Mouse (Mus musculus): ENCODE measurements around the gene Il4i1. TPM values are rescaled to one million over a fixed set of nuclear protein-coding genes. Genes with fewer than 3 reads are reported as not detected.

Il4i1 gene
- polyA plus RNA-seq, 2 experiments: 0.22 to 0.40 TPM

DNA sequence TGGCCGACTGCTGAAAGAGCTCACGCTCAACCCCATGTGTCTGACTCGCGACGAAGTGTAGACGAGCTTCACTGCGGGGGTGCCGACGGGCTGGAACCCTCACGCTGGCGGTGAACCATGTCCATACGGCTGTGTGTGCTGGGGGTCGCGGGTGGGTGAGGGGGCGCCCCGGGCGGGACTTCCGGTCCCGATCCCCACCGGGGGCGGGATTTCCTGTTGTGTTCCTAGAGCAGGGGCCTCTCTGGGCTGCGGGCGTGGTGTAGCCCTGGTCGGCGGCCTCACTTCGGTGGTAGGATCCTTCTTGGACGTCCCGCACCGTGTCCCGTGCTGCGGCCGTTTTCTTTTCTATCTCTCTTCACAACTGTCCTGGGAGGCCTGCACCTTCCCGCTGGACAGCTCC lies 34.0 kb downstream of the Il4i1 start:
- Histone ChIP-seq H3K27me3 (ENCODE audit: control insufficient read depth, insufficient read depth, low read length) (no peaks in the 10 kb centered on the region), H3K4me2 (ENCODE audit: low read depth) (peak overlapping the region; percentile 97), H3K27ac (peak overlapping the region; percentile 88), H3K4me1 (replicated peaks; ENCODE audit: control insufficient read depth in 2 of 2, insufficient read depth in 2 of 2, low read length in 1 of 2) (peaks cover 23 to 24% of the 10 kb centered on the region in 2 experiments), H3K4me3 (ENCODE audit: insufficient read depth in 1 of 2, low read depth in 2 of 2, low read length in 2 of 2) (peak overlapping the region; percentile 80 to 90), H3K36me3 (replicated peaks; ENCODE audit: control insufficient read depth, insufficient read depth, low read depth) (peaks cover 7% of the 10 kb centered on the region; the same call in 1 of the 2 replicates), H3K9me3 (ENCODE audit: control insufficient read depth, low read length) (no peaks in the 10 kb centered on the region), H3K9ac (replicated peaks) (peak overlapping the region; percentile 80)
- under 1% methylated on average over 33 of the region's 33 CpGs for WGBS (ENCODE audit: insufficient replicate concordance)
- ATAC-seq (ENCODE audit: insufficient read depth) (peak; percentile 40), DNase-seq (ENCODE audit: low read depth in 3 of 3, low spot score in 3 of 3) (peak; percentile 55 to 68 (median 60))
- TF ChIP-seq EP300 (IDR thresholded peaks at IDR 0.05; ENCODE audit: low read depth) (no peak), CTCF (IDR thresholded peaks at IDR 0.05; ENCODE audit: low read depth) (no peak)

DNA sequence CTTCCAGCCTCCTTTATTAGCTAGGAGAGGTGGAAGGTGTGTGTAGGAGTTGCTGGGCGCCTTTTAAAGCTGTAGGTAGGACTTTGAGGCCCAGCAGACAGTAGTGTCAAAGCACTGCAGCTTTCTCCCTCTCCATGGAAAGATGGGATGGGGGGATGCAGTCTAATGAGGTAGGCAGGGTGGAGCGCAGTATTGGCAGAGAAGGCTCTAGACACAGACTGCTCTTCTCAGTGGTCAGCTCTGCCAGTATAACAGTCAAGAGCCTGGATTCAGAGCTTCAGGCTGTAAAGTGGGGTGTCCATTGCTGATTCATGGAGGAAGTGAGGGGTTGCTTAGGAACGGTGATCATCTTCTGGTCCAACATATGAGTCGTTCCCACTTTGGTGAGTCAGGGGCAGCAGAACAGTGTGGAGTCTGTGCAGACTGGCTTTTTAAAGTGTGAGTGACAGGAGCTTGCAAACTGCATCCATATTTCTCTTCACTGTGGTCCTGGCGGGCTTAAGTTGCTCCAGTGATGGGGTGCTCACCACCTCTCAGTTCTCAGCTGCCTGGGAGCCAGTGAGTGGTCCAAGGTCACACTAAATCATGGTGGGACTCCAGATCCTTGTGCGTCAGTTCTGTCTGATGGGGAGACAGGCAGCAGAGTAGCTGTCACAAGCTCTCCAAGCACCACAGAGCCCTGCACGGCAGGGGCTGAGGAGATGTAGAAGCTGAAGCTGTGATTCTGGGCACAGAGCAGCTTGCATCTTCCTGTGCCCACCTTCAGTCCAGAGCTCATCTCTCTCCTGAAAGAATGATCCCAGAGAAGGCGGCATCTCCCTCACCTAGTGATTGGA lies 34.8 kb downstream of the Il4i1 start:
- H3K27ac ChIP-seq: peak overlapping the region; percentile 30
- peak overlapping the region; percentile 80 for H3K9ac ChIP-seq (replicated peaks)
- TF ChIP-seq CTCF (IDR thresholded peaks at IDR 0.05; ENCODE audit: low read depth): no peak
- TF ChIP-seq EP300 (IDR thresholded peaks at IDR 0.05; ENCODE audit: low read depth): no peak
- 57% methylated on average over 8 of the region's 8 CpGs for WGBS (ENCODE audit: insufficient replicate concordance)
- H3K27me3 ChIP-seq (ENCODE audit: control insufficient read depth, insufficient read depth, low read length): no peaks in the 10 kb centered on the region
- peak overlapping the region; percentile 80 to 90 for H3K4me3 ChIP-seq (ENCODE audit: insufficient read depth in 1 of 2, low read depth in 2 of 2, low read length in 2 of 2)
- H3K9me3 ChIP-seq (ENCODE audit: control insufficient read depth, low read length): no peaks in the 10 kb centered on the region
- DNase-seq (ENCODE audit: low read depth in 3 of 3, low spot score in 3 of 3) (no peak), ATAC-seq (ENCODE audit: insufficient read depth) (no peak)
- H3K4me2 ChIP-seq (ENCODE audit: low read depth): peak overlapping the region; percentile 97
- peaks cover 2% of the 10 kb centered on the region; the same call in 1 of the 2 replicates for H3K36me3 ChIP-seq (replicated peaks; ENCODE audit: control insufficient read depth, insufficient read depth, low read depth)
- H3K4me1 ChIP-seq (replicated peaks; ENCODE audit: control insufficient read depth in 2 of 2, insufficient read depth in 2 of 2, low read length in 1 of 2): peaks cover 32% of the 10 kb centered on the region in 2 experiments

DNA sequence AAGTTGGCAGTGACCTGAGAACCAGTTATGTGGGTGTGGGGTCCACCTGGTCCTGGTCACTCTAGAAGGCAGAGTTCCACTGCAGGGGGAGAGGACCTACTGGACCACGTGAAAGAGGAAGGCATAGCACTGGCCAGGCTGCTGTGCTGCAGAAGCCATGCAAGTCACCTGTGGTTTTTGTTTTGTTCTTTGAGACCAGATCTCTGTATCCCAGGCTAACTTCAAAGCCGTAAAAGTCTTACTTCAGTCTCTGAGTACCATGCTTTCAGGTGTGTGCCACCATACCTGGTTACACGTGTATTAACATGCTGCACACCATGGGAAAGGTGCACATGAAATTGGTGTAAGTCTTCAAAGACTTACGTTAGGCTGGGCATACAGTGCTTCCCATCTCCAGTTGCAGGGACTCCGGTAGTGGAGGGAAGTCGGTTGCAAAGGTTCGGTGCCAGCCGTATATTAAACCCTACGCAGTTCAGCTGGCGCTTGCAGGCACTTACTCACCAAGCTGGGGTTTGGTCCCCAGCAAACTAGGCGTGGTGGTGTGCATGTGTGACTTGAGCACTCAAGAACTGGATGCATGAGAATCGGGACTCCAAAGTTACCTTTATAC lies 35.5 kb downstream of the Il4i1 start:
- Histone ChIP-seq H3K27me3 (ENCODE audit: control insufficient read depth, insufficient read depth, low read length) (no peaks in the 10 kb centered on the region), H3K27ac (no peak overlapping the region), H3K9ac (replicated peaks) (no peak overlapping the region), H3K9me3 (ENCODE audit: control insufficient read depth, low read length) (no peaks in the 10 kb centered on the region), H3K4me1 (replicated peaks; ENCODE audit: control insufficient read depth in 2 of 2, insufficient read depth in 2 of 2, low read length in 1 of 2) (peaks cover 38 to 39% of the 10 kb centered on the region in 2 experiments), H3K36me3 (replicated peaks; ENCODE audit: control insufficient read depth, insufficient read depth, low read depth) (no peaks in the 10 kb centered on the region; the same call in 1 of the 2 replicates), H3K4me3 (ENCODE audit: insufficient read depth in 1 of 2, low read depth in 2 of 2, low read length in 2 of 2) (no peak overlapping the region; a peak in 1 of 4 replicates), H3K4me2 (ENCODE audit: low read depth) (peak overlapping the region; percentile 97)
- TF ChIP-seq EP300 (IDR thresholded peaks at IDR 0.05; ENCODE audit: low read depth) (no peak), CTCF (IDR thresholded peaks at IDR 0.05; ENCODE audit: low read depth) (no peak)
- 81% methylated on average over 12 of the region's 12 CpGs for WGBS (ENCODE audit: insufficient replicate concordance)
- DNase-seq (ENCODE audit: low read depth in 3 of 3, low spot score in 3 of 3) (no peak), ATAC-seq (ENCODE audit: insufficient read depth) (no peak)

DNA sequence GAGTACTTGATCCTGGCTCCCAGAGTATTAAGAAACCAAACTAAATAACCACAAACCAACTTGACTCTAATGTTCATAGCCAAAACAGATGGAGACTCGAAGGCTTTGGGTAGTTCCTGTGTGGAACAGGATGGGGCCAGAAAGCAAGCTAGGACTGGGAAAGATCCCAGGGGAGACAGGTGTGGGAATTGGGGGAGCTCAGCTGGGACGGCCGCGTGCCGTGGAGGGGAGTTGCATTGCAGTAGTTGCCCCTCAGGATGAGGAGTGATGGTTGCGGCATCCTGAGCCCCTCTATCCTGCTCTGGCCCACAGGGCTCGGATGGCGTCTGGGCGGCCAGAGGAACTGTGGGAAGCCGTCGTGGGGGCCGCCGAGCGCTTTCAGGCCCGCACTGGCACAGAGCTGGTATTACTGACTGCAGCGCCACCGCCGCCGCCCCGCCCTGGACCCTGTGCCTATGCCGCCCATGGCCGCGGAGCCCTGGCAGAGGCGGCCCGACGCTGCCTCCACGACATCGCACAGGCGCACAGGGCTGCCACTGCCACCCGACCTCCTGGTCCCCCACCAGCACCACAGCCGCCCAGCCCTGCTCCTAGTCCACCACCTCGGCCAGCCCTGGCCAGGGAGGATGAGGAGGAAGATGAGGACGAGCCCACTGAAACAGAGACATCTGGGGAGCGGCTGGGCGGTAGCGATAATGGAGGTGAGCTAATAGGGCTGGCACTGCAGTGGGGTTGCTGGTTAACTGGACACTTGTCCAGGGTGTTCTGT lies 36.3 kb downstream of the Il4i1 start:
- Histone ChIP-seq H3K36me3 (replicated peaks; ENCODE audit: control insufficient read depth, insufficient read depth, low read depth) (no peaks in the 10 kb centered on the region), H3K27ac (no peak overlapping the region), H3K4me3 (ENCODE audit: insufficient read depth in 1 of 2, low read depth in 2 of 2, low read length in 2 of 2) (no peak overlapping the region), H3K4me2 (ENCODE audit: low read depth) (no peak overlapping the region), H3K27me3 (ENCODE audit: control insufficient read depth, insufficient read depth, low read length) (no peaks in the 10 kb centered on the region), H3K4me1 (replicated peaks; ENCODE audit: control insufficient read depth in 2 of 2, insufficient read depth in 2 of 2, low read length in 1 of 2) (peaks cover 38 to 39% of the 10 kb centered on the region in 2 experiments), H3K9me3 (ENCODE audit: control insufficient read depth, low read length) (no peaks in the 10 kb centered on the region), H3K9ac (replicated peaks) (no peak overlapping the region)
- TF ChIP-seq CTCF (IDR thresholded peaks at IDR 0.05; ENCODE audit: low read depth): no peak
- no peak for TF ChIP-seq EP300 (IDR thresholded peaks at IDR 0.05; ENCODE audit: low read depth)
- DNase-seq (ENCODE audit: low read depth in 3 of 3, low spot score in 3 of 3): no peak
- no peak for ATAC-seq (ENCODE audit: insufficient read depth)
- WGBS (ENCODE audit: insufficient replicate concordance): 84% methylated on average over 36 of the region's 36 CpGs
